Mouse (Mus musculus): Measurements from ENCODE around the gene Gm10666.
"Not testable (repeated sequence)": the region's sequence is repeated elsewhere in the genome, so short reads cannot be mapped to it uniquely, and the experiment has no call there.

Gm10666 gene

DNA sequence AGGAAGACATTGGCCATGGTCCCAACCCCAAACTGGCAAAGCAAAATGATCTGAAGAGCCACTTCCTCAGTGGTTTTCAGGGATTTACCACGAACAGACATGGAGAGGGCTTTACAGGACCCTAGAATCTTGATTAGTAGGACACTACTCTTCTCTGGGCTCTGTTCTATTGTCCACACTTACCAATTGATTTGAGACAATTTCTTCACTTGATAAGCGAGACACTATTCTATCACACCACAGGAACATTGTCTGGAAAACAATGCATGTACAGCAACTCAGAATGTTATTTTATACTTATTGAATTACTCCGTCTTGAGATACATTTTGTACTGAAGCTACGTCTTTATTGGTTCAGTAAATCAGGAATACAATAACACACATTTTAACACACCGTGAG, at the start of gene Gm10666:
TSS of gene Gm10666 (minus strand) at position 101 of the 400 bp plus-strand sequence.
- DNase-seq (ENCODE audit: low spot score) = not testable (repeated sequence)

DNA sequence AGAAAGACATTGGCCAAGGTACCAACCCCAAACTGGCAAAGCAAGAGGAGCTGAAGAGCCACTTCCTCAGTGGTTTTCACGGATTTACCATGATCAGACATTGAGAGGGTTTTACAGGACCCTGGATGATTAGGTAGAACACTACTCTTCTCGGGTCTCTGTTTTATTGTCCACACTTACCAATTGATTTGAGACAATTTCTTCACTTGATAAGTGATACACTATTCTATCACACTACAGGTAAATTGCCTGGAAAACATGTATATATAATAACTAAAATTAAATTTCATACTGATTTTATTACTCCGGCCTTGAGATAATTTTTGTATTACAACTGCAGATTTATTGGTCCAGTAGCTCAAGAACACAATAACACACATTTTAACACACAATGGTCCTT, 29.4 kb upstream of the Gm10666 start, which contains the start of gene Vmn1r142:
TSS of gene Vmn1r142 (minus strand) at position 101 of the 400 bp plus-strand sequence.
- DNase-seq (ENCODE audit: low spot score) = not testable (repeated sequence)

DNA sequence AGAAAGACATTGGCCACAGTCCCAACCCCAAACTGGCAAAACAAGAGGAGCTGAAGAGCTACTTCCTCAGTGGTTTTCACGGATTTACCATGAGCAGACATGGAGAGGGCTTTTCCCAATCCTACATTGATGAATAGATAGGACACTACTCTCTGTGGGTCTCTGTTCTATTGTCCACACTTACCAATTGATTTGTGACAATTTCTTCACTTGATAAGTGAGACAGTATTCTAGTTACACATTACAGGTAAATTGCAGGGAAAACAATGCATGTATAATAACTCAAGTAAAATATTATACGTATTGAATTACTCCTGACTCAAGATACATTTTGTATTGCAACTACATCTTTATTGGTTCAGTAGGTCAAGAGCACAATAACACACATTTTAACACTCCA, 16.4 kb downstream of the Gm10666 start, which contains the start of gene Gm16451:
TSS of gene Gm16451 (minus strand) at position 101 of the 400 bp plus-strand sequence.
- DNase-seq (ENCODE audit: low spot score) = not testable (repeated sequence)
